11 mouse cellular contexts compared by ENCODE assay signal in genomic region chr5:139541151-139542042, GRCm38 (mm10). TPM values are rescaled to one million over a fixed set of nuclear protein-coding genes. Genes with fewer than 3 reads are reported as not detected.
DNase-seq lines count a peak whose midpoint lies in the region; ATAC-seq lines count a peak whose summit lies in the region.
"Had no signal": no experiment of that assay in that cellular context is flagged by ENCODE, and none has a peak within 500 bp of the region (broad histone marks: within the 10 kb centered on the region; RNA-seq: fewer than 3 reads in every experiment).

No protein-coding gene starts in this region.

- 1% methylated on average over 44 of the region's 44 CpGs for WGBS in intestine, embryonic 14.5 days
- WGBS in intestine, embryonic 15.5 days = 2% methylated on average over 44 of the region's 44 CpGs
- 2% methylated on average over 44 of the region's 44 CpGs for WGBS in embryonic facial prominence, embryonic 15.5 days
- WGBS in midbrain, embryonic 12.5 days = 1% methylated on average over 44 of the region's 44 CpGs

- peak; percentile 71 for DNase-seq in intestine, embryonic 14.5 days (ENCODE audit: low spot score)
- DNase-seq in cerebellum, adult 11-12 months = peak; percentile 74
- no peak for DNase-seq in thymus, postnatal 4 days
- DNase-seq in thymus, postnatal 25 days = no peak
- DNase-seq: lung, postnatal 36 days; right cerebral cortex, postnatal 4 days had no signal

- H3K4me2 ChIP-seq in intestine, embryonic 14.5 days (ENCODE audit: low read length) = no peak overlapping the region
- H3K4me2 ChIP-seq in intestine, embryonic 15.5 days (replicated peaks) = no peak overlapping the region
- H3K4me2 ChIP-seq in embryonic facial prominence, embryonic 15.5 days (replicated peaks) = no peak overlapping the region
- peak overlapping the region; percentile 41 for H3K4me2 ChIP-seq in midbrain, embryonic 12.5 days (replicated peaks)

- peaks cover 100% of the 10 kb centered on the region for H3K27me3 ChIP-seq in intestine, embryonic 14.5 days (replicated peaks; ENCODE audit: control insufficient read depth, insufficient read depth, low read length)
- H3K27me3 ChIP-seq in intestine, embryonic 15.5 days (replicated peaks) = peaks cover 91% of the 10 kb centered on the region
- H3K27me3 ChIP-seq in embryonic facial prominence, embryonic 15.5 days = peaks cover 98% of the 10 kb centered on the region
- peaks cover 85% of the 10 kb centered on the region for H3K27me3 ChIP-seq in midbrain, embryonic 12.5 days

- no peaks in the 10 kb centered on the region for H3K9me3 ChIP-seq in intestine, embryonic 14.5 days (ENCODE audit: control insufficient read depth, low read length)
- no peaks in the 10 kb centered on the region for H3K9me3 ChIP-seq in intestine, embryonic 15.5 days
- H3K9me3 ChIP-seq in embryonic facial prominence, embryonic 15.5 days (replicated peaks) = no peaks in the 10 kb centered on the region
- H3K9me3 ChIP-seq in midbrain, embryonic 12.5 days = no peaks in the 10 kb centered on the region

- no peak overlapping the region for H3K4me3 ChIP-seq in intestine, embryonic 14.5 days (ENCODE audit: low read depth, low read length)
- H3K4me3 ChIP-seq in intestine, embryonic 15.5 days (replicated peaks) = no peak overlapping the region
- H3K4me3 ChIP-seq in embryonic facial prominence, embryonic 15.5 days (replicated peaks) = peak overlapping the region; percentile 8; the same call in 1 of the 2 replicates
- H3K4me3 ChIP-seq in midbrain, embryonic 12.5 days = peak overlapping the region; percentile 25

- no peaks in the 10 kb centered on the region for H3K36me3 ChIP-seq in intestine, embryonic 14.5 days (ENCODE audit: control insufficient read depth, insufficient read depth, low read length)
- no peaks in the 10 kb centered on the region for H3K36me3 ChIP-seq in intestine, embryonic 15.5 days
- H3K36me3 ChIP-seq in embryonic facial prominence, embryonic 15.5 days = no peaks in the 10 kb centered on the region
- H3K36me3 ChIP-seq in midbrain, embryonic 12.5 days = no peaks in the 10 kb centered on the region

- no peak overlapping the region for H3K27ac ChIP-seq in intestine, embryonic 14.5 days (ENCODE audit: low read depth)
- H3K27ac ChIP-seq in intestine, embryonic 15.5 days = no peak overlapping the region
- no peak overlapping the region for H3K27ac ChIP-seq in embryonic facial prominence, embryonic 15.5 days (replicated peaks)
- peak overlapping the region; percentile 89 for H3K27ac ChIP-seq in midbrain, embryonic 12.5 days (replicated peaks)

- H3K4me1 ChIP-seq in intestine, embryonic 14.5 days (replicated peaks; ENCODE audit: control insufficient read depth, insufficient read depth, low read length) = no peaks in the 10 kb centered on the region
- H3K4me1 ChIP-seq in intestine, embryonic 15.5 days (replicated peaks) = 0 out of 2 replicates have a peak, but pooled peaks cover 9% of the 10 kb centered on the region
- H3K4me1 ChIP-seq in embryonic facial prominence, embryonic 15.5 days = peaks cover 24% of the 10 kb centered on the region
- peaks cover 58% of the 10 kb centered on the region for H3K4me1 ChIP-seq in midbrain, embryonic 12.5 days

- no peak overlapping the region for H3K9ac ChIP-seq in intestine, embryonic 14.5 days (ENCODE audit: low read length)
- H3K9ac ChIP-seq in intestine, embryonic 15.5 days = no peak overlapping the region
- no peak overlapping the region for H3K9ac ChIP-seq in embryonic facial prominence, embryonic 15.5 days
- H3K9ac ChIP-seq in midbrain, embryonic 12.5 days (replicated peaks) = 0 out of 2 replicates have a peak overlapping the region, but pooled peaks have one; percentile 8

- ATAC-seq in intestine, embryonic 14.5 days (replicated peaks; ENCODE audit: low FRiP score, low TSS enrichment, low read depth) = no peak
- ATAC-seq in intestine, embryonic 15.5 days = no peak
- no peak for ATAC-seq in embryonic facial prominence, embryonic 15.5 days (ENCODE audit: insufficient number of reproducible peaks, low FRiP score, low TSS enrichment, low read depth)
- ATAC-seq in midbrain, embryonic 12.5 days (ENCODE audit: low FRiP score, low read depth) = no peak
- ATAC-seq in megakaryocyte progenitor cell, adult 5-6 weeks (replicated peaks; ENCODE audit: poor library complexity) = no peak

RNA-seq across cellular contexts. Expression of gene Uncx, which starts 1.9 kb away (rescaled TPM):
- polyA plus RNA-seq in intestine, embryonic 14.5 days (2014; fragmentation: Nextera tagmentation; extraction: Ambion mirVana) = not detected in 2 replicates
- 0.23 TPM in 1 of 2 replicates, not detected in the other for polyA plus RNA-seq in intestine, embryonic 15.5 days (2015; fragmentation: Nextera tagmentation; extraction: Ambion mirVana)
- polyA plus RNA-seq in embryonic facial prominence, embryonic 15.5 days (2015; fragmentation: Nextera tagmentation; extraction: Ambion mirVana) = 4.6 and 9.8 TPM in 2 replicates
- 84.9 and 90.8 TPM in 2 replicates for polyA plus RNA-seq in midbrain, embryonic 12.5 days (2016; fragmentation: Nextera tagmentation; extraction: Ambion mirVana)
- total RNA-seq in megakaryocyte progenitor cell, adult 5-6 weeks (2015) = not detected in 2 replicates
- not detected in 2 replicates for total RNA-seq in megakaryocyte progenitor cell, adult 5-6 weeks (2017)
- polyA plus RNA-seq: heart, embryonic 14.5 days had no signal

RNA-seq across cellular contexts. Expression of gene Zfand2a, which starts 57.0 kb away (rescaled TPM):
- 5.7 and 9.4 TPM in 2 replicates for polyA plus RNA-seq in intestine, embryonic 14.5 days (2014; fragmentation: Nextera tagmentation; extraction: Ambion mirVana)
- 6.0 and 7.0 TPM in 2 replicates for polyA plus RNA-seq in intestine, embryonic 15.5 days (2015; fragmentation: Nextera tagmentation; extraction: Ambion mirVana)
- polyA plus RNA-seq in embryonic facial prominence, embryonic 15.5 days (2015; fragmentation: Nextera tagmentation; extraction: Ambion mirVana) = 10.2 and 14.6 TPM in 2 replicates
- polyA plus RNA-seq in midbrain, embryonic 12.5 days (2016; fragmentation: Nextera tagmentation; extraction: Ambion mirVana) = 11.5 and 13.1 TPM in 2 replicates
- 15.8 and 18.8 TPM in 2 replicates for total RNA-seq in megakaryocyte progenitor cell, adult 5-6 weeks (2015)
- 11.1 and 20.2 TPM in 2 replicates for total RNA-seq in megakaryocyte progenitor cell, adult 5-6 weeks (2017)

Comparison
In these comparisons a context has a peak if more than half of its experiments do, and no peak if none do; other contexts are left out.
1. DNase-seq: peak in intestine, embryonic 14.5 days (single experiment) and cerebellum, adult 11-12 months (single experiment); none in thymus, postnatal 4 days (single experiment) and thymus, postnatal 25 days (single experiment).
2. H3K4me3 ChIP-seq: peak in embryonic facial prominence, embryonic 15.5 days (single experiment) and midbrain, embryonic 12.5 days (single experiment); none in intestine, embryonic 14.5 days (single experiment) and intestine, embryonic 15.5 days (single experiment).